In genomic region chr1:170898413-170899075, GRCm38 (mm10) we compare ENCODE assay signal across 1 mouse cellular context.
TF ChIP-seq lines count a peak whose summit lies in the region.

No protein-coding gene starts in this region.

TF ChIP-seq in CH12.LX, 34 proteins besides CTCF, POLR2A, EP300 and RAD21 (continued from another document):
- no peak for TF ChIP-seq ZMIZ1 (IDR thresholded peaks at IDR 0.05; ENCODE audit: low read depth, low read length)
- no peak for TF ChIP-seq ZNF384 (IDR thresholded peaks at IDR 0.05; ENCODE audit: low read depth, low read length)
- peak; percentile 37; the same call in 1 of the 2 replicates for TF ChIP-seq MAFK (IDR thresholded peaks at IDR 0.05; ENCODE audit: insufficient replicate concordance, low read length)
- peak; percentile 77 for TF ChIP-seq ELF1 (IDR thresholded peaks at IDR 0.05; ENCODE audit: low read depth, low read length)
- peak; percentile 51; the same call in 1 of the 2 replicates for TF ChIP-seq MAX (IDR thresholded peaks at IDR 0.05; ENCODE audit: low read length)
- TF ChIP-seq RCOR1 (conservative IDR thresholded peaks at IDR 0.05; ENCODE audit: low read depth, low read length): peak; percentile 34; the same call in 1 of the 2 replicates
- TF ChIP-seq IRF4 (IDR thresholded peaks at IDR 0.05; ENCODE audit: low read depth, low read length): peak; percentile 91
- no peak for TF ChIP-seq CHD1 (IDR thresholded peaks at IDR 0.05; ENCODE audit: low read depth, low read length)
- peak; percentile 14; the same call in 1 of the 2 replicates for TF ChIP-seq MAZ (IDR thresholded peaks at IDR 0.05; ENCODE audit: low read depth, low read length)
- TF ChIP-seq USF2 (conservative IDR thresholded peaks at IDR 0.05; ENCODE audit: low read depth, low read length): no peak
- TF ChIP-seq BHLHE40 (IDR thresholded peaks at IDR 0.05; ENCODE audit: low read depth, low read length): peak; percentile 77
TF ChIP-seq in CH12.LX: peak in this region for 16.
